Mouse (Mus musculus) intestine, embryonic 16.5 days (tissue): ENCODE data around the gene Rtca. TPM values are rescaled to one million over a fixed set of nuclear protein-coding genes. Genes with fewer than 3 reads are reported as not detected.

Experiments
- ATAC-seq: fragments of 200-750 bp; cut with Nextera tagmentation; 2 replicates; pipeline ENCODE4 v1.8.0; 2017; ENCODE audit warnings: moderate TSS enrichment, moderate library complexity
- H3K27ac ChIP-seq: fragments of 300-500 bp; sonication (generic); 2 replicates; pipeline ENCODE4 v1.5.1; 2014; ENCODE audit warnings: mild to moderate bottlenecking, low read length
- H3K27me3 ChIP-seq: fragments of 300-500 bp; sonication (generic); replicated peaks from 2 replicates; pipeline ENCODE4 v1.6.1; 2014; ENCODE audit warnings: low read length, control low read depth, mixed read lengths; ENCODE audit not compliant: control insufficient read depth, insufficient read depth
- H3K36me3 ChIP-seq: fragments of 300-500 bp; sonication (generic); 2 replicates; pipeline ENCODE4 v1.6.1; 2014; ENCODE audit warnings: low read length, control low read depth; ENCODE audit not compliant: control insufficient read depth, insufficient read depth
- H3K4me1 ChIP-seq: fragments of 300-500 bp; sonication (generic); 2 replicates; pipeline ENCODE4 v1.6.1; 2014; ENCODE audit warnings: low read length, control low read depth, mixed read lengths; ENCODE audit not compliant: control insufficient read depth, insufficient read depth
- H3K4me2 ChIP-seq: fragments of 300-500 bp; sonication (generic); 2 replicates; pipeline ENCODE4 v1.6.1; 2014; ENCODE audit warnings: low read depth, low read length, control low read depth
- H3K4me3 ChIP-seq: fragments of 300-500 bp; sonication (generic); 2 replicates; pipeline ENCODE4 v1.5.1; 2014; ENCODE audit warnings: mild to moderate bottlenecking, low read length
- H3K9ac ChIP-seq: fragments of 300-500 bp; sonication (generic); 2 replicates; pipeline ENCODE4 v1.6.1; 2014; ENCODE audit warnings: low read depth, low read length
- H3K9me3 ChIP-seq: fragments of 300-500 bp; sonication (generic); 2 replicates; pipeline ENCODE4 v1.6.1; 2016; ENCODE audit warnings: low read length, control low read depth; ENCODE audit not compliant: control insufficient read depth
- WGBS: fragments of 180-500 bp; shearing (Covaris S2); extraction: QIAGEN DNeasy Blood & Tissue Kit; methylation state at CpG from one replicate; pipeline ENCODE4 v1.1.7; 2014; 5-methylcytosine and 5-hydroxymethylcytosine counted together
- polyA plus RNA-seq: library from polyadenylated mRNA; unstranded; fragments of >200 nt; fragmentation: Nextera tagmentation; extraction: Ambion mirVana; gene quantifications from 2 replicates; pipeline ENCODE4 v1.2.1, GENCODE M21; 2015

Rtca gene
- polyA plus RNA-seq, 1 experiment from 2014 or later: 62.2 TPM

- H3K4me3 ChIP-seq: no peak overlapping the region
- 36% methylated on average over 5 of the region's 5 CpGs for WGBS
- no peak overlapping the region for H3K27ac ChIP-seq
- H3K4me2 ChIP-seq: no peak overlapping the region
- H3K9ac ChIP-seq: no peak overlapping the region
- H3K9me3 ChIP-seq: no peaks in the 10 kb centered on the region
- ATAC-seq: peak; percentile 79
- H3K36me3 ChIP-seq: no peaks in the 10 kb centered on the region
- H3K27me3 ChIP-seq: no peaks in the 10 kb centered on the region
- 0 out of 2 replicates have a peak, but pooled peaks cover 2% of the 10 kb centered on the region for H3K4me1 ChIP-seq
These were observed 27.1 kb downstream of the Rtca start for GRCm38 (mm10) chr3:116480937-116481336.

GRCm38 (mm10) chr3:116480119-116480518, 27.9 kb downstream of the Rtca start:
- Histone ChIP-seq H3K27ac (no peak overlapping the region), H3K9me3 (no peaks in the 10 kb centered on the region), H3K4me3 (no peak overlapping the region), H3K4me2 (no peak overlapping the region), H3K27me3 (no peaks in the 10 kb centered on the region), H3K9ac (no peak overlapping the region), H3K4me1 (0 out of 2 replicates have a peak, but pooled peaks cover 2% of the 10 kb centered on the region), H3K36me3 (no peaks in the 10 kb centered on the region)
- 63% methylated on average over 2 of the region's 2 CpGs for WGBS
- ATAC-seq: no peak

- H3K36me3 ChIP-seq: no peaks in the 10 kb centered on the region
- no peak overlapping the region for H3K4me3 ChIP-seq
- no peak overlapping the region for H3K27ac ChIP-seq
- no peaks in the 10 kb centered on the region for H3K27me3 ChIP-seq
- no peak for ATAC-seq
- 85% methylated on average over 7 of the region's 7 CpGs for WGBS
- H3K4me1 ChIP-seq: 0 out of 2 replicates have a peak, but pooled peaks cover 2% of the 10 kb centered on the region
- H3K9me3 ChIP-seq: no peaks in the 10 kb centered on the region
- H3K4me2 ChIP-seq: no peak overlapping the region
- no peak overlapping the region for H3K9ac ChIP-seq
These were observed 30.7 kb downstream of the Rtca start for GRCm38 (mm10) chr3:116477351-116477750.

- Histone ChIP-seq H3K27me3 (no peaks in the 10 kb centered on the region), H3K9me3 (no peaks in the 10 kb centered on the region), H3K4me2 (no peak overlapping the region), H3K27ac (no peak overlapping the region), H3K9ac (no peak overlapping the region), H3K4me3 (no peak overlapping the region), H3K4me1 (0 out of 2 replicates have a peak, but pooled peaks cover 2% of the 10 kb centered on the region), H3K36me3 (no peaks in the 10 kb centered on the region)
- WGBS: 66% methylated on average over 5 of the region's 5 CpGs
- ATAC-seq: no peak
These were observed 31.2 kb downstream of the Rtca start for GRCm38 (mm10) chr3:116476686-116477298.

- Histone ChIP-seq H3K4me3 (no peak overlapping the region), H3K9ac (no peak overlapping the region), H3K4me1 (no peaks in the 10 kb centered on the region), H3K27me3 (no peaks in the 10 kb centered on the region), H3K4me2 (no peak overlapping the region), H3K9me3 (no peaks in the 10 kb centered on the region), H3K36me3 (no peaks in the 10 kb centered on the region), H3K27ac (no peak overlapping the region)
- no peak for ATAC-seq
- 67% methylated on average over 11 of the region's 11 CpGs for WGBS
These were observed 33.4 kb downstream of the Rtca start for GRCm38 (mm10) chr3:116474602-116475001.

- no peaks in the 10 kb centered on the region for H3K9me3 ChIP-seq
- no peak overlapping the region for H3K4me3 ChIP-seq
- no peaks in the 10 kb centered on the region for H3K36me3 ChIP-seq
- H3K27me3 ChIP-seq: no peaks in the 10 kb centered on the region
- H3K4me1 ChIP-seq: no peaks in the 10 kb centered on the region
- 85% methylated on average over 12 of the region's 12 CpGs for WGBS
- no peak for ATAC-seq
- no peak overlapping the region for H3K9ac ChIP-seq
- H3K4me2 ChIP-seq: no peak overlapping the region
- no peak overlapping the region for H3K27ac ChIP-seq
These were observed 42.3 kb downstream of the Rtca start for GRCm38 (mm10) chr3:116465709-116466108.

GRCm38 (mm10) chr3:116464318-116464717, 43.7 kb downstream of the Rtca start:
- H3K4me3 ChIP-seq: no peak overlapping the region
- H3K4me2 ChIP-seq: no peak overlapping the region
- WGBS: 52% methylated on average over 2 of the region's 2 CpGs
- H3K27me3 ChIP-seq: no peaks in the 10 kb centered on the region
- no peaks in the 10 kb centered on the region for H3K36me3 ChIP-seq
- no peak overlapping the region for H3K9ac ChIP-seq
- no peak overlapping the region for H3K27ac ChIP-seq
- no peak for ATAC-seq
- no peaks in the 10 kb centered on the region for H3K9me3 ChIP-seq
- no peaks in the 10 kb centered on the region for H3K4me1 ChIP-seq

- no peaks in the 10 kb centered on the region for H3K27me3 ChIP-seq
- no peaks in the 10 kb centered on the region for H3K9me3 ChIP-seq
- 70% methylated on average over 4 of the region's 4 CpGs for WGBS
- H3K4me3 ChIP-seq: no peak overlapping the region
- ATAC-seq: no peak
- H3K4me2 ChIP-seq: no peak overlapping the region
- no peaks in the 10 kb centered on the region for H3K36me3 ChIP-seq
- no peak overlapping the region for H3K9ac ChIP-seq
- H3K27ac ChIP-seq: no peak overlapping the region
- H3K4me1 ChIP-seq: no peaks in the 10 kb centered on the region
These were observed 47.0 kb downstream of the Rtca start for GRCm38 (mm10) chr3:116461053-116461452.

GRCm38 (mm10) chr3:116454529-116454928, 53.5 kb downstream of the Rtca start:
- H3K4me3 ChIP-seq: no peak overlapping the region
- no peaks in the 10 kb centered on the region for H3K9me3 ChIP-seq
- no peaks in the 10 kb centered on the region for H3K36me3 ChIP-seq
- 63% methylated on average over 1 of the region's 1 CpGs for WGBS
- H3K27ac ChIP-seq: no peak overlapping the region
- ATAC-seq: no peak
- no peak overlapping the region for H3K4me2 ChIP-seq
- no peaks in the 10 kb centered on the region for H3K4me1 ChIP-seq
- H3K9ac ChIP-seq: no peak overlapping the region
- H3K27me3 ChIP-seq: no peaks in the 10 kb centered on the region

GRCm38 (mm10) chr3:116450741-116451140, 57.3 kb downstream of the Rtca start:
- H3K9ac ChIP-seq: no peak overlapping the region
- no peaks in the 10 kb centered on the region for H3K27me3 ChIP-seq
- no peaks in the 10 kb centered on the region for H3K4me1 ChIP-seq
- no peaks in the 10 kb centered on the region for H3K9me3 ChIP-seq
- H3K27ac ChIP-seq: no peak overlapping the region
- H3K4me3 ChIP-seq: no peak overlapping the region
- H3K36me3 ChIP-seq: no peaks in the 10 kb centered on the region
- no peak for ATAC-seq
- WGBS: 81% methylated on average over 3 of the region's 3 CpGs
- H3K4me2 ChIP-seq: no peak overlapping the region
